Mouse (Mus musculus): ENCODE data around the gene Cltc. TPM values are rescaled to one million over a fixed set of nuclear protein-coding genes. Genes with fewer than 3 reads are reported as not detected.

Gene Cltc
- 509 TPM for polyA plus RNA-seq (2014; fragmentation: Illumina TruSeq; extraction: RNeasy Lipid Tissue Mini Kit (QIAGEN cat#74804); ENCODE audit: low read depth, low replicate concordance)

DNA sequence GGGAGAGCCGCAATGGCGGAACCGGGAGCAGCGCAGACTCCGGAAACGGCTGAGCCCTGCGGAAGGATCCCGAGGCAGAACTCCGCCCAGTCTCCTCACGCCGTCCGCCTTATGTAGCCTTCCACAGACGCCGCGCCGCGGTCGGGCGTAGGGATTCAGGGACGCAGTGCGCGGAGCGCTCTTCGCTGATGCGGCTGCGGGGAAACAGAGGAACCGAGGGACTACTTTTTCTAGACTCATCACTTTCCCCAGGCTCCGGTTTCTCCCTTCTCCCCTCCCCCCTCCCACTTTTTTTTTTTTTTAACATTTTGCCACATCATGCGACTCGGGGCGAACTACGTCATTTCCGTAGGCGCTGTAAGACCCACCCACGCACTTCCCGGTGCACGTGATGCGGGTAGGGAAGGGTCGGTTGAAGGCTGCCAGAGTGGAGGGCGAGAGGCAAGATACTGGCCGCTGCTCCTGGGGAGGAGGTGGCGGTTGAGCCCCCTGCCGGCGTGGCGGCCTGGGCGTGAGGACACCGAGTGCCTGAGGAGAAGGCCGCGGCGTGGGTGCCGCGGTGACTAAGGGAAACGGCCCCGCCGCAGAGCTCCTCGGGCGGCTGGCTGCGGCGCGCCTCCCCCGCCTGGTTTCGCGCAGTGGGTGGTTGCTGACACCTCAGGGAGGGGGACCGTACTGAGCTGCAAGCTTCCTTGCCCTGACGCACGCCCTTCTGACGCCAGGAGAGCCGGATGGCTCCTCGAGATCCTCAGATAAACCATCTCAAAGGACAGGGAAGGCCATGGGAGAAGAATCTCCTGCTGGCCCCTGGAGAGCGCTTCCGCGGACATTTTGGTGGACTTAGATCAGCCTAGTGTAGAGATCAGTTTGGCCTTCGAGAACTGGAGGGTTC lies at the start of gene Cltc:
Cltc (minus strand) TSS at position 86 of the 892 bp plus-strand sequence.

DNA sequence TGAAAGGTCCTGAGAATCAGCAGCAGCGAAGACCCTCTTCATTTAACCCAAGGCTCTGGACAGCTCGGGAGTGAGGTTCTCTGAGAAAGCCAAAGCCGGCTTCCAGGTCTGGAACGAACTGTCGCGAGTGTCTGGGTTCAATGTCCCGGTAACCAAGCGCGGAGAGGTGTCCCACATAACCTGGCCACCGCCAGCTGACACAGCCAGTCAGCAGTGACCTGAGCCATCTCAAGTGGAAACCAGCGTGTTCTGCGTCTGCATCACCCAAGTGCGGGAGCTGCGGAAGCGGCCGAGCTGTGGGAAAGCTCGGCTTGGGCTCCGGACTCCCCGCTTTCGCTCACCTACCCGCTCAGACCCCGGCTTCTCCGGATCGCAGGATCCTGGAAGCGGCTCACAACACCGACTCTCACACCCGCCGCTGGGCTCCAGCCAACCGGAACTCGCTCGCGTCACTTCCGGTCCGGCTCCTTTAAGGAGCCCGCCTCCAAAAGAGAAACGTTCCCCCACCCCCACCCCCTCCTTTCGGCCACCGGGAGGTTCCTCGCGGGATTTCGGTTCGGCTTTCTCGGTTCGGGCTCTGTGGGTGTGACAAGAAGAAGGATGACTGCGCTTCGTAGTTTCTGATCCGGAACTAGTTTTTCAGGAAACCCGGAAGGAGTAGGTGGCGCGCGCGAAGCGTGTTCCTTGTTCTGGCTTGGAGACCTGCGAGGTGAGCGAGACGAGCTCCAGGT lies 73.8 kb downstream of the Cltc start, which contains the start of the genes Vmp1 and Ptrh2:
Vmp1 (minus strand) TSS at position 442 of the 731 bp plus-strand sequence.
Ptrh2 (plus strand) TSS at position 591 of the 731 bp plus-strand sequence.

Other genes starting within 250 kb of the Cltc start
- gene Rps6kb1, start 212.8 kb downstream of the Cltc start, polyA plus RNA-seq (2014; fragmentation: Illumina TruSeq; extraction: RNeasy Lipid Tissue Mini Kit (QIAGEN cat#74804); ENCODE audit: low read depth, low replicate concordance): 103 TPM
- gene Tubd1, start 212.6 kb downstream of the Cltc start, polyA plus RNA-seq (2014; fragmentation: Illumina TruSeq; extraction: RNeasy Lipid Tissue Mini Kit (QIAGEN cat#74804); ENCODE audit: low read depth, low replicate concordance): 10.6 TPM
- 248 TPM for gene Vmp1, start 73.7 kb downstream of the Cltc start, polyA plus RNA-seq (2014; fragmentation: Illumina TruSeq; extraction: RNeasy Lipid Tissue Mini Kit (QIAGEN cat#74804); ENCODE audit: low read depth, low replicate concordance)
- gene Ptrh2, start 73.6 kb downstream of the Cltc start, polyA plus RNA-seq (2014; fragmentation: Illumina TruSeq; extraction: RNeasy Lipid Tissue Mini Kit (QIAGEN cat#74804); ENCODE audit: low read depth, low replicate concordance): 34.9 TPM
- gene Dhx40, start 50.2 kb upstream of the Cltc start, polyA plus RNA-seq (2014; fragmentation: Illumina TruSeq; extraction: RNeasy Lipid Tissue Mini Kit (QIAGEN cat#74804); ENCODE audit: low read depth, low replicate concordance): 132 TPM
- gene Ypel2, start 236.1 kb upstream of the Cltc start, polyA plus RNA-seq (2014; fragmentation: Illumina TruSeq; extraction: RNeasy Lipid Tissue Mini Kit (QIAGEN cat#74804); ENCODE audit: low read depth, low replicate concordance): 38.8 TPM